Mouse (Mus musculus): ENCODE measurements around the gene Pwwp2b. TPM values are rescaled to one million over a fixed set of nuclear protein-coding genes. Genes with fewer than 3 reads are reported as not detected.
A peak's percentile ranks its signal among the peaks of the same experiment; 100 is the strongest.

The Pwwp2b gene
- polyA plus RNA-seq, 1 experiment: not detected

GRCm38 (mm10) chr7:139233714-139234113, 14.6 kb upstream of the Pwwp2b start:
- TF ChIP-seq CTCF (IDR thresholded peaks at IDR 0.05; ENCODE audit: insufficient read depth, low read depth, low read length) (peak; percentile 91), POLR2A (IDR thresholded peaks at IDR 0.05; ENCODE audit: insufficient read depth, low read depth, low read length) (no peak)
- 3% methylated on average over 7 of the region's 7 CpGs for WGBS
- Histone ChIP-seq H3K4me3 (ENCODE audit: insufficient read depth, low read depth, low read length) (no peak overlapping the region), H3K27ac (ENCODE audit: insufficient read depth, low read depth, low read length) (no peak overlapping the region), H3K4me1 (ENCODE audit: control insufficient read depth, insufficient read depth, low read length) (peaks cover 10% of the 10 kb centered on the region)

DNA sequence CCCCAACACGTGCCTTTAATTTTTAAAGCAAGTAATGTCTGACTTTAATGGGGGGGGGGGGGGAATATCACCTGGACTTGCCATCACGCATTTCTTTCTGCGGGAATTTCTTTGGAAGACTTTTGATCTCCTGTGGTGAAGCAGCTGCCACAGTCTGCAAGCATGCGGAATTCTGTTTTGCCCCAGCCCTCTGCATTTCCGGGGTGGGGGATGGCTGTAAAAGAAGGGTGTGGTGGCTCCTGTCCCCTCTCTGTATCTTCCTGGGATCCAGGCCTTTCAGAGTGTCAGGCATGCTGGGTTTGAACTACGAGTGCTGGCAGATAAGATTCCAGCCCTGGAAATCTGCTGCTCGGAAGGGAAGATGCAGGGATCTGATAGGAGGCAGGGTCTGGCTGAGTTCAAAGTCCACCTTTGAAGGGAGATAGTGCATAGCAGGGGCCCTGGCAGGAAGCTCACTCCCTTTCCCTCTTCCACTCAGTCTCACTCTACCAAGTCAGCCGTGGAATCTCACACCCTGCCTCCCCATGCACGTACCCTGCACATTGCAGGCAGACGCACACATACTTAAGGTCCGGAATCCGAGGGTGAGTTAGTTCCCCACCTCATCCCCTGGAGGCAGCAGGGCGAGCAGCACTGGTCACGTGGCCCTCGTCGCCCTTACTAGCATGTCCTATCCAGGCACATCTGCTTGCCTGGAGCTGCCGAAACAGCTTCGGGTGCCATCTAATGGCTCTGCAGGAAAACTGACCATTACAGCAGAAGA, 13.7 kb upstream of the Pwwp2b start:
- H3K4me3 ChIP-seq (ENCODE audit: insufficient read depth, low read depth, low read length): no peak overlapping the region
- 45% methylated on average over 18 of the region's 18 CpGs for WGBS
- no peak for TF ChIP-seq POLR2A (IDR thresholded peaks at IDR 0.05; ENCODE audit: insufficient read depth, low read depth, low read length)
- no peak for TF ChIP-seq CTCF (IDR thresholded peaks at IDR 0.05; ENCODE audit: insufficient read depth, low read depth, low read length)
- H3K27ac ChIP-seq (ENCODE audit: insufficient read depth, low read depth, low read length): no peak overlapping the region
- H3K4me1 ChIP-seq (ENCODE audit: control insufficient read depth, insufficient read depth, low read length): peaks cover 10% of the 10 kb centered on the region

DNA sequence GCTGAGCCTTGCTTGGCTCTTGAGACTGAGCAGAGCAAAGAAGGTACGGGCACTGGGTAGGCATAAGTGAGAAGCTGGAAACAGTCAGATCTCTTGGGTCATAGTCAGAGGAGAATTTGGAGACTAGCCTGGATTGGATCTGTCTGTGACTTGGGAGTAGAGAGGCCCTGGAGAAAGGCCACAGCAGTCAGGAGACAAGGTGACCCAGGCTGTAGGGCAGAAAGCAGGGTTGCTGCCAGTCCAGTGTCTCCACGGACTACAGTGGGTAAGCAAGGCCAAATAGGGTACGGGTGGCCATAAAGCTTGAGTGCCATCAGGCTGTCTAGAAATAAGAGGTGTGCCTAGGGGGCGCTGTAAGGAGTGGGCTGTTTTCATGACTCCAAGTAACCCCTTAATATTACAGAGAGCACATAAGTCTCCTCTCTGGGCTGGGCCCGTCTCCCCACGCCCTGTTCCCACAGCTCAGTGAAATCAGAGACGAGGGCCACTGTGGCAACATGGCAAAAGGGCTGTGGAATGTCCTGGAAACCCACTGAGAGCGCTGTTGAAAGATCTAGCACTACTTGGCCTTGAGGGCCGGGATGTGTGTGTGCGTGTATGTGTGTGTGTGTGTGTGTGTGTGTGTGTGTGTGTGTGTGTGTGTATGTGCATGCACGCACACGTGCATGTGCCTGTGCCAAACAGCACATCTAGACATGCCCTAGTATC, 12.5 kb upstream of the Pwwp2b start:
- H3K4me3 ChIP-seq (ENCODE audit: insufficient read depth, low read depth, low read length): no peak overlapping the region
- no peak overlapping the region for H3K27ac ChIP-seq (ENCODE audit: insufficient read depth, low read depth, low read length)
- 83% methylated on average over 12 of the region's 12 CpGs for WGBS
- H3K4me1 ChIP-seq (ENCODE audit: control insufficient read depth, insufficient read depth, low read length): peaks cover 10% of the 10 kb centered on the region
- no peak for TF ChIP-seq POLR2A (IDR thresholded peaks at IDR 0.05; ENCODE audit: insufficient read depth, low read depth, low read length)
- no peak for TF ChIP-seq CTCF (IDR thresholded peaks at IDR 0.05; ENCODE audit: insufficient read depth, low read depth, low read length)

DNA sequence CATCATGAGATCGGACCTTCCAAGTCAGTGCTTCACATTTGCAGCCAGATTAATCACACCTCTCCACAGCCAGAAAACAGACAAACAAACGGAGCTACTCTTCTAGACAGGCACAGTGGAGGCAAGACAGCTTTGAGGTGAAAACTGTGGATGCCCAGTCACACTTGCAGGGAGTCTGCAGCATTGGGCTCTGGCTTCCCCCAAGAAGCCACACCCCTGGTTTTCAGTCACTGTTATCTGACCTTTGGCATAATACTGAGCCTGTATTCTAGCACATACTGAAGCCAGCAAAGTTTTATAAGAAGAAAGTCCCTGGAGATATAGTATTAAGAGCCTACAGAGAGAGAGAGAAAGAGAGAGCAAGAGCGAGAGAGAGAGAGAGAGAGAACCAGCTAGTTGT, 8.8 kb upstream of the Pwwp2b start:
- H3K4me3 ChIP-seq (ENCODE audit: insufficient read depth, low read depth, low read length): no peak overlapping the region
- peaks cover 5% of the 10 kb centered on the region for H3K4me1 ChIP-seq (ENCODE audit: control insufficient read depth, insufficient read depth, low read length)
- 77% methylated on average over 3 of the region's 3 CpGs for WGBS
- H3K27ac ChIP-seq (ENCODE audit: insufficient read depth, low read depth, low read length): no peak overlapping the region
- no peak for TF ChIP-seq CTCF (IDR thresholded peaks at IDR 0.05; ENCODE audit: insufficient read depth, low read depth, low read length)
- no peak for TF ChIP-seq POLR2A (IDR thresholded peaks at IDR 0.05; ENCODE audit: insufficient read depth, low read depth, low read length)

DNA sequence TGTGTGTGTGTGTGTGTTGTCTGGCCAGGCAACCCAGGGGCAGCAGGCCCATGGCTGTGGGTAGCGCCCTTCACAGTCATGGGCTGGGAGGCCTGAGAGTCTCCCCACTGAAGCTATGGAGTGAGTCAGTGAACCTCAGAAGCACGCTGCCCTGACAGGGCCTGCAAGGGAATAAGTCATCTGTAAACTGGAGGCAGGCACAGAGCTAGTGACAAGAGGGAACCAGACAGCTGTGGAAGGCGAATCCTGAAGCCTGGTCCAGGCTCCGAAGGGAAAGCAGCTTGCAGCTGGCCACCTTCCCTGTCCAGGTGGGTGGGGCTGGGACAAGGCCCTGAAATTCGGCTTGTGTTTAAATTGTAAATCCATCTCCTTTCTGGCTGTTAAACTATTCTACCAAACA, 2.2 kb upstream of the Pwwp2b start:
- WGBS: 61% methylated on average over 5 of the region's 5 CpGs
- no peak for TF ChIP-seq POLR2A (IDR thresholded peaks at IDR 0.05; ENCODE audit: insufficient read depth, low read depth, low read length)
- no peak for TF ChIP-seq CTCF (IDR thresholded peaks at IDR 0.05; ENCODE audit: insufficient read depth, low read depth, low read length)
- Histone ChIP-seq H3K27ac (ENCODE audit: insufficient read depth, low read depth, low read length) (peak overlapping the region; percentile 31; the same call in 1 of the 2 replicates), H3K4me1 (ENCODE audit: control insufficient read depth, insufficient read depth, low read length) (peaks cover 45% of the 10 kb centered on the region), H3K4me3 (ENCODE audit: insufficient read depth, low read depth, low read length) (no peak overlapping the region)

DNA sequence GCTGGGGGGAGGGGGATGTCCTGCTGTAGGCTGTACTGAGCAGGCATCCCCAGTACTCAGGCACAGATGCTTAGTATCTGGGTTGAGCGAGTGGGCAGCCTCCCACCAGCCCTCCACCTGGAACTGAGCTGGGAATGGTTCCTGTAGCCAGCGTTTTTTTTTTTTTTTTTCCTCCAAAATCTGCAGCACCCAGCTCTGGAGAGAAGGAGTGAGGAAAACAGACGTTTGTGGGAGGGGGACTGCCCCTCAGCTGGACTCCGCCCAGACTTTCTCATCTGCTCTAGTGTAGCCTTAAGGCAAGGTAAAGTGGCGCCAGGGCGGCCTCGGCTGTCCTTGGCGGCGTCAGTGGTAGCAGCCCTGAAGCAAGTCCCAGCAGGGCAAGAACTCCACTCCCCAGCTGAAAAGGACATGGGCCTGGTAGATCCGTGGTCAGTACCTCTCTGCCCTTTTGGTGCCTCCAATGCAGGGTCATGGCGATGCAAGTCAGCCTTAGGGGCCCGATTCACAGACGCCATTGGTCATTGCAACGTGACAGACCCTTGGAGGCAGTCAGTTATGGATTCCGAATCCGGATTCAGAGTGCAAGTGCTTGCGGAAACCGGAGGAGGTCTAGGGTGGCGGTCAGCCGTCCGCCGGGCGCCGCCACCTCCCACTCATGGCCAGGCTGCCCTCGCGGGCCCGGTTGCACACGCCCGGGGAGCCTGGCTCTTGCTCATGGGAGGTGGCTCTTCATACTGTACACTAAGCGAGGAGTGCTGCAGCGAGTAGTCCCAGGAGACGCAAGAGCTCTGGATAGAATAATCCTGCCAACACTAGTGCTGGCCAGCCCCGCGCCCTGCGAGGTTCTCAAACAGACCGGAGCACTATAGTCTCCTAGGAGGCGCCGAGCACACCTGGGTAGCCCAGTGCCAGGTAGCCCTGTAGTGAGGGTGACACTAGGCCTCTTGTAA, 1.1 kb upstream of the Pwwp2b start:
- no peak for TF ChIP-seq POLR2A (IDR thresholded peaks at IDR 0.05; ENCODE audit: insufficient read depth, low read depth, low read length)
- TF ChIP-seq CTCF (IDR thresholded peaks at IDR 0.05; ENCODE audit: insufficient read depth, low read depth, low read length): no peak
- Histone ChIP-seq H3K27ac (ENCODE audit: insufficient read depth, low read depth, low read length) (peak overlapping the region; percentile 89), H3K4me1 (ENCODE audit: control insufficient read depth, insufficient read depth, low read length) (peaks cover 56% of the 10 kb centered on the region), H3K4me3 (ENCODE audit: insufficient read depth, low read depth, low read length) (peak overlapping the region; percentile 79)
- WGBS: 17% methylated on average over 38 of the region's 38 CpGs

DNA sequence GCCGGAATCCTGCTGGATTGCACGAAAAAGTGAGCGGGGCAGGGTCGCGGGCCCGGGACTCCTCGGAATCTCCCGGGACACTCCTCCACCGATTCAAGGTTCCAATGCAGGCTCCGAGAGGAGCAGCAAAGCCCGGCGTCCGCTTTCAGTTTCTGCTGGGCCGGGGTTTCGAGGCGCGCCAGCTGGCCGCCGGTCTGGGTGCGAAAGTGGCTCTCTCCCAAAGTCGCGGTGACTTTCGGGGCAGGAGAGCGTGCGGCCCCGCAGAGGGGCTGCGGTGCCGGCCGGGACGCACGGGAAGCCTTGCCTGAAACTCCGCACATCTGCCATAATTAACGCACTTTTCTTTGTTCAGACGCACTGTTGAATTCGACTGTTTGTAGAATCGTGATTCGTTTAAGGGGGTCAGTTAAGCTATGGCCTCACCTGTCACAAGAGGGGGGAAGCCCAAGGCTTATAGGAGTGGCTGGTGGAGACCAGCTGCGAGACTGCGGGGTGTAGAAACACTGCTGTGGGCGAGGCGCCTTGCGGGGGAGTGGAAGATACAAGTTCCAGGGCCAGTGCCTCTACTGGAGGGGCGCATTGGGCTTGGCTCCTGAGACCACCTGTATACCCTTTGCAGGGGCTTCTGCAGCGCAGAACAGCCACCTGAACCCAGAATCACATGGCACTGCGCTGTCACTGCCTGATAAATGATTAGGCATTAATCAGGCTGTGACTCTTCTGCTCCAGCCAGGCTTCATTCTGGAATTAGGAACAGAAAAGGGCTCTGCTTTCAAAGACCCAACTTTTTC, 528 bp downstream of the Pwwp2b start:
- H3K27ac ChIP-seq (ENCODE audit: insufficient read depth, low read depth, low read length): peak overlapping the region; percentile 59
- WGBS: 3% methylated on average over 45 of the region's 45 CpGs

More for the DNA sequence above, 528 bp downstream of the Pwwp2b start:
- Histone ChIP-seq H3K4me1 (ENCODE audit: control insufficient read depth, insufficient read depth, low read length) (peaks cover 71% of the 10 kb centered on the region), H3K4me3 (ENCODE audit: insufficient read depth, low read depth, low read length) (peak overlapping the region; percentile 79)
- TF ChIP-seq CTCF (IDR thresholded peaks at IDR 0.05; ENCODE audit: insufficient read depth, low read depth, low read length) (no peak), POLR2A (IDR thresholded peaks at IDR 0.05; ENCODE audit: insufficient read depth, low read depth, low read length) (no peak)
